Mouse (Mus musculus) liver, embryonic 15.5 days (tissue): ENCODE measurements around the gene Opn1sw. TPM values are rescaled to one million over a fixed set of nuclear protein-coding genes. Genes with fewer than 3 reads are reported as not detected.

Source experiments
- ATAC-seq: fragments of 200-750 bp; cut with Nextera tagmentation; 2 replicates; pipeline ENCODE4 v1.8.0; 2017; ENCODE audit warnings: moderate number of reproducible peaks, mild to moderate bottlenecking, moderate library complexity; ENCODE audit not compliant: insufficient read depth
- H3K27ac ChIP-seq: fragments of 300-500 bp; sonication (generic); replicated peaks from 2 replicates; pipeline ENCODE4 v1.5.1; 2015; ENCODE audit warnings: mild to moderate bottlenecking, inconsistent platforms
- H3K27me3 ChIP-seq: fragments of 300-500 bp; sonication (generic); 2 replicates; pipeline ENCODE4 v1.6.1; 2015; ENCODE audit warnings: mild to moderate bottlenecking, inconsistent platforms
- H3K36me3 ChIP-seq: fragments of 300-500 bp; sonication (generic); replicated peaks from 2 replicates; pipeline ENCODE4 v1.6.1; 2015; ENCODE audit warnings: moderate library complexity, mild to moderate bottlenecking, inconsistent platforms
- H3K4me1 ChIP-seq: fragments of 300-500 bp; sonication (generic); replicated peaks from 2 replicates; pipeline ENCODE4 v1.6.1; 2015; ENCODE audit warnings: inconsistent platforms
- H3K4me2 ChIP-seq: fragments of 300-500 bp; sonication (generic); 2 replicates; pipeline ENCODE4 v1.6.1; 2015; ENCODE audit warnings: moderate library complexity, mild to moderate bottlenecking, inconsistent platforms
- H3K4me3 ChIP-seq: fragments of 300-500 bp; sonication (generic); replicated peaks from 2 replicates; pipeline ENCODE4 v1.5.1; 2015; ENCODE audit warnings: mild to moderate bottlenecking, inconsistent platforms
- H3K9ac ChIP-seq: fragments of 300-500 bp; sonication (generic); 2 replicates; pipeline ENCODE4 v1.6.1; 2015; ENCODE audit warnings: moderate library complexity, mild to moderate bottlenecking, inconsistent platforms
- H3K9me3 ChIP-seq: fragments of 300-500 bp; sonication (generic); replicated peaks from 2 replicates; pipeline ENCODE4 v1.6.1; 2016; ENCODE audit warnings: inconsistent platforms
- WGBS: fragments of 180-500 bp; shearing (Covaris S2); methylation state at CpG from one replicate; pipeline ENCODE4 v1.1.7; 2015; ENCODE audit warnings: mixed read lengths; ENCODE audit not compliant: insufficient replicate concordance; 5-methylcytosine and 5-hydroxymethylcytosine counted together
- microRNA-seq: library from miRNA; unstranded; fragments of <30 nt; microRNA quantifications from one replicate; pipeline ENCODE4, GENCODE M21; 2016
- polyA plus RNA-seq: library from polyadenylated mRNA; unstranded; fragments of >200 nt; fragmentation: Nextera tagmentation; extraction: Ambion mirVana; gene quantifications from 2 replicates; pipeline ENCODE4 v1.2.1, GENCODE M21; 2015

Opn1sw gene
- polyA plus RNA-seq, 1 experiment from 2014 or later, result 0.03 TPM

DNA sequence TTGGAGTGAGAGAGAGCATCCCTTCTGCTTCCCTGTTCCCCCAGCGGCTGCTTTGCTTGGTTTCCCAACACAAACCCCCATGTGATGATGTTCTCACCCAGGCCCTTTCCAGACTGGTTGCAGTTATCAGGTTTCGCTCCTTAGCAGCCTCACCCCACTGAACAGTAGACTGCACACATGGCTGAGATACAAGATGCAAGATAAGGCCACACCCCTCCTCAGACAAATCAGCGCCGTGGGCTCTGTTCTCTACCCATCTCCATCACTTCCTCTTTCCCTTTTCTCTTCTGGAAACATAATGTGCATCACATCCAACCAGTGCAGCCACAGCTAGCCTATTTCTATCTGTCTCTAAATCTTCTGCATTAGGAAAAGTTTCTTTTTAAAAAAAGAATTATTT is 58.8 kb downstream of the Opn1sw start:
- no peak for ATAC-seq
- no peaks in the 10 kb centered on the region for H3K4me1 ChIP-seq
- H3K9ac ChIP-seq, result no peak overlapping the region
- H3K27ac ChIP-seq, result no peak overlapping the region
- peaks cover 38% of the 10 kb centered on the region; the same call in 1 of the 2 replicates for H3K27me3 ChIP-seq
- WGBS, result 23% methylated on average over 4 of the region's 4 CpGs
- H3K36me3 ChIP-seq, result no peaks in the 10 kb centered on the region
- H3K4me2 ChIP-seq, result no peak overlapping the region
- H3K4me3 ChIP-seq, result no peak overlapping the region
- H3K9me3 ChIP-seq, result no peaks in the 10 kb centered on the region

- Histone ChIP-seq H3K4me2 (no peak overlapping the region), H3K4me3 (no peak overlapping the region), H3K9ac (no peak overlapping the region), H3K9me3 (no peaks in the 10 kb centered on the region), H3K27ac (no peak overlapping the region), H3K4me1 (no peaks in the 10 kb centered on the region), H3K27me3 (0 out of 2 replicates have a peak, but pooled peaks cover 25% of the 10 kb centered on the region), H3K36me3 (no peaks in the 10 kb centered on the region)
- WGBS, result 50% methylated on average over 9 of the region's 9 CpGs
- ATAC-seq, result no peak
These were observed 61.3 kb downstream of the Opn1sw start for GRCm38 (mm10) chr6:29326961-29327360.

Small RNAs within 50 kb of the gene (microRNA-seq; reads per million reads assigned to microRNA genes)
- gene Gm26220 (not detected), gene Gm44354 (not detected)

Other genes starting within 250 kb of the Opn1sw start
- 8.5 and 9.4 TPM in 2 replicates for gene Rbm28, start 223.5 kb downstream of the Opn1sw start, polyA plus RNA-seq
- gene Prrt4, start 208.9 kb downstream of the Opn1sw start, polyA plus RNA-seq, result 0.02 and 0.06 TPM in 2 replicates
- gene Impdh1, start 172.1 kb downstream of the Opn1sw start, polyA plus RNA-seq, result 8.0 and 10.6 TPM in 2 replicates
- gene Hilpda, start 116.0 kb downstream of the Opn1sw start, polyA plus RNA-seq, result 23.4 and 25.0 TPM in 2 replicates
- gene Fam71f2, start 108.9 kb downstream of the Opn1sw start, polyA plus RNA-seq, result 0.12 and 0.16 TPM in 2 replicates
- gene Fam71f1, start 69.3 kb downstream of the Opn1sw start, polyA plus RNA-seq, result not detected in 2 replicates
- gene Calu, start 40.4 kb downstream of the Opn1sw start, polyA plus RNA-seq, result 100 and 106 TPM in 2 replicates
- gene Ccdc136, start 7.8 kb upstream of the Opn1sw start, polyA plus RNA-seq, result 0.13 and 0.45 TPM in 2 replicates
- 0.91 and 1.1 TPM in 2 replicates for gene Flnc, start 44.8 kb upstream of the Opn1sw start, polyA plus RNA-seq
- gene Atp6v1f, start 79.2 kb upstream of the Opn1sw start, polyA plus RNA-seq, result 125 and 127 TPM in 2 replicates
- gene Atp6v1fnb, start 83.0 kb upstream of the Opn1sw start, polyA plus RNA-seq, result not detected in 2 replicates
- 1.6 and 2.9 TPM in 2 replicates for gene Kcp, start 119.5 kb upstream of the Opn1sw start, polyA plus RNA-seq
- 10.7 and 11.5 TPM in 2 replicates for gene Irf5, start 138.2 kb upstream of the Opn1sw start, polyA plus RNA-seq
- gene Tnpo3, start 221.4 kb upstream of the Opn1sw start, polyA plus RNA-seq, result 31.5 and 32.0 TPM in 2 replicates